Mouse (Mus musculus): ENCODE results near the gene Gm11397.
"Not testable (repeated sequence)": the region's sequence is repeated elsewhere in the genome, so short reads cannot be mapped to it uniquely, and the experiment has no call there.

- not testable (repeated sequence) for TF ChIP-seq CTCF (IDR thresholded peaks at IDR 0.05; ENCODE audit: extremely low read depth, insufficient read depth, insufficient read length, insufficient replicate concordance); POLR2A (IDR thresholded peaks at IDR 0.05; ENCODE audit: low read depth, low read length)
Observed at GRCm38 (mm10) chr13:33395461-33395860, at the start of gene Gm11397.
